Mouse (Mus musculus) C2C12 (cell line): ENCODE measurements around the gene Ces2f. TPM values are rescaled to one million over a fixed set of nuclear protein-coding genes. Genes with fewer than 3 reads are reported as not detected.

ENCODE experiments used
- H3K27me3 ChIP-seq: one replicate; pipeline ENCODE4 v1.6.1; 2011; ENCODE audit not compliant: control insufficient read depth, insufficient read depth, insufficient read length
- H3K36me3 ChIP-seq: one replicate; pipeline ENCODE4 v1.6.1; 2011; ENCODE audit not compliant: control insufficient read depth, insufficient read depth
- H3K4me3 ChIP-seq: one replicate; pipeline ENCODE4 v1.5.1; 2011; ENCODE audit warnings: mild to moderate bottlenecking, control low read depth; ENCODE audit not compliant: poor library complexity, insufficient read depth, severe bottlenecking
- H3K79me2 ChIP-seq: one replicate; pipeline ENCODE4 v1.6.1; 2011; ENCODE audit not compliant: control insufficient read depth, insufficient read depth
- H3K79me3 ChIP-seq: one replicate; pipeline ENCODE4 v1.6.1; 2011; ENCODE audit warnings: low read depth, control low read depth
- H3ac ChIP-seq: one replicate; pipeline ENCODE3; 2011; ENCODE audit warnings: low read depth; ENCODE audit not compliant: control insufficient read depth, insufficient read length
- CEBPB ChIP-seq: IDR thresholded peaks from one replicate; pipeline ENCODE4 v1.6.1; 2011; ENCODE audit warnings: low read depth, mild to moderate bottlenecking, control low read depth, moderate library complexity
- CTCF ChIP-seq: IDR thresholded peaks from one replicate; pipeline ENCODE4 v1.5.1; 2011; ENCODE audit not compliant: control insufficient read depth, insufficient read depth, insufficient read length
- FOSL1 ChIP-seq: IDR thresholded peaks from one replicate; pipeline ENCODE4 v1.8.0; 2011; ENCODE audit warnings: mild to moderate bottlenecking, low read length; ENCODE audit not compliant: poor library complexity, insufficient read depth, severe bottlenecking
- MAX ChIP-seq: IDR thresholded peaks from one replicate; pipeline ENCODE4 v1.6.1; 2011; ENCODE audit warnings: mild to moderate bottlenecking, control low read depth
- MYOD1 ChIP-seq: IDR thresholded peaks from one replicate; pipeline ENCODE4 v1.6.1; 2011; ENCODE audit warnings: low read depth; ENCODE audit not compliant: control insufficient read depth, insufficient read length
- MYOG ChIP-seq: IDR thresholded peaks from one replicate; pipeline ENCODE4 v1.6.1; 2011; ENCODE audit not compliant: control insufficient read depth, insufficient read length; ENCODE audit errors: extremely low read depth
- USF1 ChIP-seq: IDR thresholded peaks from one replicate; pipeline ENCODE4 v1.6.1; 2011; ENCODE audit warnings: low read depth, mild to moderate bottlenecking, control low read depth, moderate library complexity
- polyA plus RNA-seq: library from polyadenylated mRNA; unstranded; fragments of >200 nt; fragmentation: generic; extraction: Trizol; gene quantifications from one replicate; pipeline ENCODE4 v1.2.1, GENCODE M21; 2012; ENCODE audit warnings: missing spikeins

The Ces2f gene
- polyA plus RNA-seq, 1 experiment: 0.01 TPM

DNA sequence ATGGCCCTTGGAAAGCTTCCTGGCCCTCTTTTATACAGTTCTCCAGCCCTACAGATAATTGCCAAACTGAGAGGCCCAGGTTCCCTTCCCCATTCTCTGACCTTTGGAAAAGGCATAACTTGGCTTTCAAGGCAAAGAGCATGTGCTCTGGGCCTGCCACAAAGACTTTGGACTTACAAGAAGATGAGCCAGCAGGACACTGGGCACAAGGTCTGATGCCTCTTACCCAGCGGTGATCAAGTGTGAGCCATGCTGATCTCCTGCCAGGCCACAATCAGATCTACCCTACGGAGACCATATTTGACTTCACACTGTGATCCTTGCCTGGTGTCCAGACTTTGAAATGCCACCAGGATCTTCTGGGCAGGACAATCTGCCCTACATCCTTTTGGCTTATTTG, 37.8 kb downstream of the Ces2f start:
- Histone ChIP-seq H3K4me3 (no peak overlapping the region), H3K79me2 (no peaks in the 10 kb centered on the region)
- TF ChIP-seq MYOG (no peak), MYOD1 (no peak), FOSL1 (no peak), MAX (no peak), CEBPB (no peak), USF1 (no peak), CTCF (no peak)

GRCm38 (mm10) chr8:104998191-104998590, 51.0 kb downstream of the Ces2f start:
- Histone ChIP-seq H3ac (no peak overlapping the region), H3K79me3 (no peaks in the 10 kb centered on the region), H3K79me2 (no peaks in the 10 kb centered on the region), H3K4me3 (no peak overlapping the region), H3K36me3 (no peaks in the 10 kb centered on the region), H3K27me3 (no peaks in the 10 kb centered on the region)
- TF ChIP-seq MAX: no peak
- TF ChIP-seq FOSL1: no peak
- TF ChIP-seq MYOD1: no peak
- TF ChIP-seq USF1: no peak
- TF ChIP-seq CTCF: no peak
- TF ChIP-seq MYOG: no peak
- no peak for TF ChIP-seq CEBPB

More for the DNA sequence above, 37.8 kb downstream of the Ces2f start:
- Histone ChIP-seq H3K36me3 (no peaks in the 10 kb centered on the region), H3K79me3 (no peaks in the 10 kb centered on the region), H3ac (no peak overlapping the region), H3K27me3 (no peaks in the 10 kb centered on the region)

GRCm38 (mm10) chr8:104999183-104999582, 52.0 kb downstream of the Ces2f start:
- Histone ChIP-seq H3K4me3 (no peak overlapping the region), H3K27me3 (no peaks in the 10 kb centered on the region), H3K36me3 (no peaks in the 10 kb centered on the region), H3K79me3 (no peaks in the 10 kb centered on the region), H3K79me2 (no peaks in the 10 kb centered on the region), H3ac (no peak overlapping the region)
- TF ChIP-seq MYOD1: no peak
- no peak for TF ChIP-seq USF1
- no peak for TF ChIP-seq CTCF

DNA sequence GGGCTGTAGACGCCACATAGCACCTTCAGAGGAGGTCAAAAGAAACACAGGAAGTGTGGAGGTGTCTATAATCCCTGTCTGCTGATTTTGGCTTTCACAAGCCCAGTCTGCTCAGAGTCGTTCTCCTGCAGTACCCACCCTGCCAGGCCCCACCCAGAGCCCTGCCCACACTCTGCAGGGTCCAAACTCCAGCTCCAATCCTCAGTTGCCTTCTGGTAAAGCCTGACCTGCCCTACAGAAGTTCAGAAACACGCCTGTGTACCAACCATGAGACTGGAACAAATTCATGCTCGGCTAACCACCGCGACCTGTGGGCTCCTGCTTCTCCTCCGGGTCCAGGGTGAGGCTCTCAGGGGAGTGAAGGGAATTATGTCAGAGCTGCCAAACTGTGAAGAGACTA, 53.4 kb downstream of the Ces2f start, which contains the start of gene Ces2h:
Ces2h (plus strand) TSS at position 268 of the 400 bp plus-strand sequence.
- Histone ChIP-seq H3K79me2 (no peaks in the 10 kb centered on the region), H3K79me3 (no peaks in the 10 kb centered on the region), H3K27me3 (no peaks in the 10 kb centered on the region), H3K4me3 (no peak within 1 kb of the TSS), H3ac (no peak within 1 kb of the TSS), H3K36me3 (no peaks in the 10 kb centered on the region)
- TF ChIP-seq CEBPB (no peak), FOSL1 (no peak), MYOG (no peak), USF1 (no peak), MAX (no peak), CTCF (no peak), MYOD1 (no peak)

Other genes starting within 250 kb of the Ces2f start
- gene Ces2a, start 213.4 kb upstream of the Ces2f start, polyA plus RNA-seq: not detected
- not detected for gene Ces2b, start 115.8 kb upstream of the Ces2f start, polyA plus RNA-seq
- gene Ces2c, start 100.3 kb upstream of the Ces2f start, polyA plus RNA-seq: not detected
- gene Ces2e, start 21.1 kb upstream of the Ces2f start, polyA plus RNA-seq: 0.08 TPM
- 0.08 TPM for gene Ces2g, start 14.4 kb downstream of the Ces2f start, polyA plus RNA-seq
- gene Ces2h, start 53.5 kb downstream of the Ces2f start, polyA plus RNA-seq: not detected
- not detected for gene Ces3a, start 101.2 kb downstream of the Ces2f start, polyA plus RNA-seq
- not detected for gene Ces3b, start 136.4 kb downstream of the Ces2f start, polyA plus RNA-seq
- gene Ces4a, start 184.4 kb downstream of the Ces2f start, polyA plus RNA-seq: not detected
- 39.9 TPM for gene Cbfb, start 223.3 kb downstream of the Ces2f start, polyA plus RNA-seq